Mouse (Mus musculus) bone marrow, adult 2 months (tissue): ENCODE measurements at regions not wholly inside any gene's neighbourhood (a gene's known extent, or its start where the extent isn't known, plus 50 kb on each side); places are given as distances from the start of the nearest gene placed in this dataset.

Source experiments
- CTCF ChIP-seq: fragments of 200-500 bp; IDR thresholded peaks from 2 replicates; pipeline ENCODE4 v1.5.1; 2011; ENCODE audit warnings: low read length, control low read depth; ENCODE audit not compliant: control insufficient read depth, insufficient read depth
- POLR2A ChIP-seq: fragments of 200-500 bp; IDR thresholded peaks from 2 replicates; pipeline ENCODE4 v1.6.1; 2011; ENCODE audit warnings: low read depth, mild to moderate bottlenecking, control low read depth, low read length, borderline replicate concordance; ENCODE audit not compliant: control insufficient read depth

- TF ChIP-seq CTCF (no peak), POLR2A (no peak)
These were observed 1349.9 kb upstream of the A1bg start for GRCm38 (mm10) chr15:62272755-62273154.
